In genomic region chr6:90451512-90451911, GRCm38 (mm10) we compare ENCODE assay signal across 24 mouse cellular contexts. TPM values are rescaled to one million over a fixed set of nuclear protein-coding genes. Genes with fewer than 3 reads are reported as not detected.
A peak's percentile ranks its signal among the peaks of the same experiment; 100 is the strongest.
DNase-seq lines count a peak whose midpoint lies in the region; TF ChIP-seq lines count a peak whose summit lies in the region.
"Had no signal": no experiment of that assay in that cellular context is flagged by ENCODE, and none has a peak within 500 bp of the region (broad histone marks: within the 10 kb centered on the region; RNA-seq: fewer than 3 reads in every experiment).

No protein-coding gene starts in this region.

- intact Hi-C loops in gastrocnemius, adult 2 months (cut with DNase I): no loop called here

- no peak overlapping the region for H3K9ac ChIP-seq in ES-Bruce4 (ENCODE audit: low read depth, poor library complexity, severe bottlenecking)
- H3K9ac ChIP-seq: embryonic facial prominence, embryonic 12.5 days; forebrain, embryonic 13.5 days; forebrain, embryonic 15.5 days had no signal

- no peaks in the 10 kb centered on the region for H3K27me3 ChIP-seq in ES-Bruce4 (ENCODE audit: control insufficient read depth, insufficient read depth, low read length, poor library complexity, severe bottlenecking)
- H3K27me3 ChIP-seq: embryonic facial prominence, embryonic 12.5 days; forebrain, embryonic 13.5 days; forebrain, embryonic 15.5 days had no signal

- H3K4me1 ChIP-seq in ES-Bruce4 (ENCODE audit: control insufficient read depth, insufficient read depth, low read length): no peaks in the 10 kb centered on the region
- H3K4me1 ChIP-seq: embryonic facial prominence, embryonic 12.5 days had no signal

- H3K9me3 ChIP-seq in ES-Bruce4 (replicated peaks; ENCODE audit: control insufficient read depth, insufficient read depth, low read length, poor library complexity, severe bottlenecking): no peaks in the 10 kb centered on the region
- H3K9me3 ChIP-seq: embryonic facial prominence, embryonic 10.5 days; embryonic facial prominence, embryonic 12.5 days; forebrain, embryonic 13.5 days; forebrain, embryonic 15.5 days had no signal

- TF ChIP-seq CTCF in gastrocnemius, adult 2 months (IDR thresholded peaks at IDR 0.05): no peak
- no peak for TF ChIP-seq CTCF in layer of hippocampus, adult 2 months (conservative IDR thresholded peaks at IDR 0.05)
- TF ChIP-seq CTCF in ES-Bruce4 (IDR thresholded peaks at IDR 0.05; ENCODE audit: low read depth, low read length): no peak

- TF ChIP-seq POLR2A in ES-Bruce4 (IDR thresholded peaks at IDR 0.05; ENCODE audit: insufficient read depth, low read length): no peak

- peak; percentile 75; the same call in 1 of the 2 replicates for TF ChIP-seq EP300 in ES-Bruce4 (IDR thresholded peaks at IDR 0.05; ENCODE audit: insufficient read depth, low read depth, low read length)

- no peak overlapping the region for H3K4me3 ChIP-seq in gastrocnemius, adult 2 months
- no peak overlapping the region for H3K4me3 ChIP-seq in layer of hippocampus, adult 2 months
- no peak overlapping the region for H3K4me3 ChIP-seq in ES-Bruce4 (ENCODE audit: low read depth, low read length)
- H3K4me3 ChIP-seq: embryonic facial prominence, embryonic 10.5 days; embryonic facial prominence, embryonic 12.5 days; forebrain, embryonic 13.5 days; forebrain, embryonic 15.5 days had no signal

- H3K27ac ChIP-seq in gastrocnemius, adult 2 months: peak overlapping the region; percentile 86
- H3K27ac ChIP-seq in layer of hippocampus, adult 2 months: 0 out of 2 replicates have a peak overlapping the region, but pooled peaks have one; percentile 58
- H3K27ac ChIP-seq in ES-Bruce4 (ENCODE audit: insufficient read depth, low read length): no peak overlapping the region
- H3K27ac ChIP-seq: embryonic facial prominence, embryonic 10.5 days; embryonic facial prominence, embryonic 12.5 days; forebrain, embryonic 13.5 days; forebrain, embryonic 15.5 days had no signal

- DNase-seq in gastrocnemius, adult 2 months: peak; percentile 4
- DNase-seq in gastrocnemius, postnatal 4 days (ENCODE audit: low spot score in 2 of 2): no peak
- DNase-seq in kidney, adult 18-20 months: peak; percentile 38
- no peak for DNase-seq in kidney, adult 8-10 months
- DNase-seq in layer of hippocampus, adult 2 months (ENCODE audit: low spot score in 2 of 2): no peak
- DNase-seq in layer of hippocampus, adult 18-20 months (ENCODE audit: low spot score in 2 of 2): no peak
- no peak for DNase-seq in retina, embryonic 14.5 days (ENCODE audit: low spot score)
- DNase-seq: adrenal gland, adult 8-10 months; adrenal gland, postnatal 14 days; adrenal gland, postnatal 36 days; B cell, adult 2 months; cerebellum, adult 11-12 months; cerebellum, adult 2 months; cerebellum, adult 9-10 months; cerebellum, postnatal 10 days; cerebellum, postnatal 25 days had no signal

- no peaks in the 10 kb centered on the region for H3K36me3 ChIP-seq in ES-Bruce4 (ENCODE audit: control insufficient read depth, insufficient read depth, low read length, poor library complexity, severe bottlenecking)
- H3K36me3 ChIP-seq: embryonic facial prominence, embryonic 10.5 days; embryonic facial prominence, embryonic 12.5 days; forebrain, embryonic 15.5 days had no signal

RNA-seq across cellular contexts. Expression of gene Klf15, which starts 10.9 kb away (rescaled TPM):
- 10 to 100 TPM; 54.4 to 64.4 TPM for total RNA-seq in gastrocnemius, adult 2 months (2021)
- 1 to 10 TPM; 6.3 to 6.7 TPM for total RNA-seq in gastrocnemius, postnatal 4 days (2021)
- total RNA-seq in layer of hippocampus, adult 2 months (2021): 10 to 100 TPM; 29.9 to 33.8 TPM
- 10 to 100 TPM; 36.5 to 44.2 TPM for total RNA-seq in layer of hippocampus, adult 18-20 months (2021)
- 4.8 and 7.4 TPM in 2 replicates for polyA plus RNA-seq in ES-Bruce4 (2011; ENCODE audit: insufficient read depth, insufficient read length, low read depth, missing spikeins)
- total RNA-seq: CH12.LX, MEL had no signal
- polyA plus RNA-seq: CD4-positive, CD25-positive, alpha-beta regulatory T cell, adult 4 months had no signal

RNA-seq across cellular contexts. Expression of gene Cfap100, which starts 22.9 kb away (rescaled TPM):
- under 1 TPM; 0.11 to 0.13 TPM for total RNA-seq in gastrocnemius, adult 2 months (2021)
- under 1 TPM; 0.26 to 0.37 TPM for total RNA-seq in gastrocnemius, postnatal 4 days (2021)
- 10 to 100 TPM; 16.3 to 18.7 TPM for total RNA-seq in layer of hippocampus, adult 2 months (2021)
- total RNA-seq in layer of hippocampus, adult 18-20 months (2021): 10 to 100 TPM; 12.6 to 19.4 TPM
- 2.1 TPM in 1 of 2 replicates, not detected in the other for polyA plus RNA-seq in ES-Bruce4 (2011; ENCODE audit: insufficient read depth, insufficient read length, low read depth, missing spikeins)
- total RNA-seq: CH12.LX, MEL had no signal
- polyA plus RNA-seq: CD4-positive, CD25-positive, alpha-beta regulatory T cell, adult 4 months had no signal

RNA-seq across cellular contexts. Expression of gene Aldh1l1, which starts 34.7 kb away (rescaled TPM):
- total RNA-seq in gastrocnemius, adult 2 months (2021): 1 to 10 TPM; 3.6 to 5.3 TPM
- total RNA-seq in gastrocnemius, postnatal 4 days (2021): 1 to 10 TPM; 2.2 to 2.9 TPM
- total RNA-seq in layer of hippocampus, adult 2 months (2021): 10 to 100 TPM; 39.3 to 45.2 TPM
- total RNA-seq in layer of hippocampus, adult 18-20 months (2021): 10 to 100 TPM; 40.1 to 43.6 TPM
- 5.0 and 5.8 TPM in 2 replicates for polyA plus RNA-seq in ES-Bruce4 (2011; ENCODE audit: insufficient read depth, insufficient read length, low read depth, missing spikeins)

Comparison
In these comparisons a context has a peak if more than half of its experiments do, and no peak if none do; other contexts are left out.
1. DNase-seq: peak in gastrocnemius, adult 2 months (single experiment) and kidney, adult 18-20 months (single experiment); none in gastrocnemius, postnatal 4 days (0 of 2), kidney, adult 8-10 months (0 of 2), layer of hippocampus, adult 2 months (0 of 2), layer of hippocampus, adult 18-20 months (0 of 2) and retina, embryonic 14.5 days (single experiment).
2. RNA of gene Cfap100, which starts 22.9 kb away (total RNA-seq): 12.6 to 19.4 TPM in layer of hippocampus, adult 18-20 months and 16.3 to 18.7 TPM in layer of hippocampus, adult 2 months; 0.26 to 0.37 TPM in gastrocnemius, postnatal 4 days and 0.11 to 0.13 TPM in gastrocnemius, adult 2 months; every median in the first group is over 4 times any median in the second.
3. RNA of gene Aldh1l1, which starts 34.7 kb away (total RNA-seq): 39.3 to 45.2 TPM in layer of hippocampus, adult 2 months and 40.1 to 43.6 TPM in layer of hippocampus, adult 18-20 months; 3.6 to 5.3 TPM in gastrocnemius, adult 2 months and 2.2 to 2.9 TPM in gastrocnemius, postnatal 4 days; every median in the first group is over 4 times any median in the second.